Mouse (Mus musculus) intestine, embryonic 16.5 days (tissue): ENCODE data around the gene Olfr902. TPM values are rescaled to one million over a fixed set of nuclear protein-coding genes. Genes with fewer than 3 reads are reported as not detected.

Experiments used
- ATAC-seq: fragments of 200-750 bp; cut with Nextera tagmentation; 2 replicates; pipeline ENCODE4 v1.8.0; 2017; ENCODE audit warnings: moderate TSS enrichment, moderate library complexity
- H3K27ac ChIP-seq: fragments of 300-500 bp; sonication (generic); 2 replicates; pipeline ENCODE4 v1.5.1; 2014; ENCODE audit warnings: mild to moderate bottlenecking, low read length
- H3K27me3 ChIP-seq: fragments of 300-500 bp; sonication (generic); replicated peaks from 2 replicates; pipeline ENCODE4 v1.6.1; 2014; ENCODE audit warnings: low read length, control low read depth, mixed read lengths; ENCODE audit not compliant: control insufficient read depth, insufficient read depth
- H3K36me3 ChIP-seq: fragments of 300-500 bp; sonication (generic); 2 replicates; pipeline ENCODE4 v1.6.1; 2014; ENCODE audit warnings: low read length, control low read depth; ENCODE audit not compliant: control insufficient read depth, insufficient read depth
- H3K4me1 ChIP-seq: fragments of 300-500 bp; sonication (generic); 2 replicates; pipeline ENCODE4 v1.6.1; 2014; ENCODE audit warnings: low read length, control low read depth, mixed read lengths; ENCODE audit not compliant: control insufficient read depth, insufficient read depth
- H3K4me2 ChIP-seq: fragments of 300-500 bp; sonication (generic); 2 replicates; pipeline ENCODE4 v1.6.1; 2014; ENCODE audit warnings: low read depth, low read length, control low read depth
- H3K4me3 ChIP-seq: fragments of 300-500 bp; sonication (generic); 2 replicates; pipeline ENCODE4 v1.5.1; 2014; ENCODE audit warnings: mild to moderate bottlenecking, low read length
- H3K9ac ChIP-seq: fragments of 300-500 bp; sonication (generic); 2 replicates; pipeline ENCODE4 v1.6.1; 2014; ENCODE audit warnings: low read depth, low read length
- H3K9me3 ChIP-seq: fragments of 300-500 bp; sonication (generic); 2 replicates; pipeline ENCODE4 v1.6.1; 2016; ENCODE audit warnings: low read length, control low read depth; ENCODE audit not compliant: control insufficient read depth
- WGBS: fragments of 180-500 bp; shearing (Covaris S2); extraction: QIAGEN DNeasy Blood & Tissue Kit; methylation state at CpG from one replicate; pipeline ENCODE4 v1.1.7; 2014; 5-methylcytosine and 5-hydroxymethylcytosine counted together
- polyA plus RNA-seq: library from polyadenylated mRNA; unstranded; fragments of >200 nt; fragmentation: Nextera tagmentation; extraction: Ambion mirVana; gene quantifications from 2 replicates; pipeline ENCODE4 v1.2.1, GENCODE M21; 2015

The Olfr902 gene
- polyA plus RNA-seq, 1 experiment from 2014 or later = not detected

DNA sequence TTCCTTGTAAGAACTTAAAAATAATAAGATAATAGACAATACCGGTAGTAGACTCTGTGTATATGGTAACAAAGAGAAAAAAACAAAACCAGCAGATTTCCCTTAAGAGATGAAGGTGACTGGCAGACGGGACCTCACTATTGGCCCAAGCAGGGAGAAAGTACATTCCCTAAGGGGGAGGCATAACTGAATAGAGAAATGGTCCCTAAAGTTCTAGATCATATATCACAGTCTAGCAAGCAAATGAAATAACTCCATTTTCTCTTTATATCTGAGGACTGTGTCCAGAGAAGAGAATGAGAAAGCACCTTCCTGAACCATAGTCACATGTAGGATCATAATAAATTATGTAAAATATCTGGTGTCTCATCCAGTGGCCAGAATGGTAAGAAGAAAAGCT lies 48.0 kb downstream of the Olfr902 start, which contains the start of gene Olfr907:
Gene Olfr907, plus strand, starts transcription at position 301 of the 400 bp plus-strand sequence.
- 80% methylated on average over 2 of the region's 2 CpGs for WGBS
- Histone ChIP-seq H3K36me3 (no peaks in the 10 kb centered on the region), H3K4me3 (no peak within 1 kb of the TSS), H3K4me1 (no peaks in the 10 kb centered on the region), H3K9me3 (no peaks in the 10 kb centered on the region), H3K9ac (no peak within 1 kb of the TSS), H3K27me3 (no peaks in the 10 kb centered on the region), H3K27ac (no peak within 1 kb of the TSS), H3K4me2 (no peak within 1 kb of the TSS)
- ATAC-seq = no peak

Other genes with a start within 250 kb of the Olfr902 start
- not detected in 2 replicates for gene Olfr893, start 239.3 kb upstream of the Olfr902 start, polyA plus RNA-seq
- gene Olfr894, start 229.6 kb upstream of the Olfr902 start, polyA plus RNA-seq = not detected in 2 replicates
- not detected in 2 replicates for gene Olfr143, start 194.9 kb upstream of the Olfr902 start, polyA plus RNA-seq
- gene Olfr895, start 179.8 kb upstream of the Olfr902 start, polyA plus RNA-seq = not detected in 2 replicates
- gene Olfr896-ps1, start 156.5 kb upstream of the Olfr902 start, polyA plus RNA-seq = not detected in 2 replicates
- not detected in 2 replicates for gene Olfr25, start 118.6 kb upstream of the Olfr902 start, polyA plus RNA-seq
- gene Olfr898, start 99.2 kb upstream of the Olfr902 start, polyA plus RNA-seq = not detected in 2 replicates
- not detected in 2 replicates for gene Olfr250, start 80.8 kb upstream of the Olfr902 start, polyA plus RNA-seq
- not detected in 2 replicates for gene Olfr251, start 70.6 kb upstream of the Olfr902 start, polyA plus RNA-seq
- gene Olfr147, start 46.0 kb upstream of the Olfr902 start, polyA plus RNA-seq = not detected in 2 replicates
- gene Olfr901, start 18.2 kb upstream of the Olfr902 start, polyA plus RNA-seq = not detected in 2 replicates
- not detected in 2 replicates for gene Olfr904, start 15.5 kb downstream of the Olfr902 start, polyA plus RNA-seq
- gene Olfr905, start 23.5 kb downstream of the Olfr902 start, polyA plus RNA-seq = not detected in 2 replicates
- gene Olfr906, start 39.4 kb downstream of the Olfr902 start, polyA plus RNA-seq = not detected in 2 replicates
- not detected in 2 replicates for gene Olfr907, start 48.1 kb downstream of the Olfr902 start, polyA plus RNA-seq
- gene Olfr911-ps1, start 73.9 kb downstream of the Olfr902 start, polyA plus RNA-seq = not detected in 2 replicates
- not detected in 2 replicates for gene Olfr910, start 90.2 kb downstream of the Olfr902 start, polyA plus RNA-seq
- gene Olfr912, start 132.5 kb downstream of the Olfr902 start, polyA plus RNA-seq = not detected in 2 replicates
- not detected in 2 replicates for gene Olfr913, start 145.1 kb downstream of the Olfr902 start, polyA plus RNA-seq
- gene Olfr914, start 157.4 kb downstream of the Olfr902 start, polyA plus RNA-seq = not detected in 2 replicates
- not detected in 2 replicates for gene Olfr916, start 212.2 kb downstream of the Olfr902 start, polyA plus RNA-seq
- gene Olfr917, start 218.2 kb downstream of the Olfr902 start, polyA plus RNA-seq = not detected in 2 replicates
- gene Olfr918, start 226.9 kb downstream of the Olfr902 start, polyA plus RNA-seq = not detected in 2 replicates